Mouse (Mus musculus) embryonic facial prominence, embryonic 15.5 days (tissue): ENCODE results near the gene Nup85. TPM values are rescaled to one million over a fixed set of nuclear protein-coding genes. Genes with fewer than 3 reads are reported as not detected.

ENCODE experiments used
- ATAC-seq: fragments of 200-750 bp; cut with Nextera tagmentation; 2 replicates; pipeline ENCODE4 v1.8.0; 2017; ENCODE audit warnings: low read depth, moderate TSS enrichment; ENCODE audit not compliant: insufficient number of reproducible peaks, low FRiP score, low TSS enrichment
- H3K27ac ChIP-seq: fragments of 300-500 bp; sonication (generic); replicated peaks from 2 replicates; pipeline ENCODE4 v1.5.1; 2015; ENCODE audit warnings: mild to moderate bottlenecking, inconsistent platforms
- H3K27me3 ChIP-seq: fragments of 300-500 bp; sonication (generic); 2 replicates; pipeline ENCODE4 v1.6.1; 2015; ENCODE audit warnings: inconsistent platforms
- H3K36me3 ChIP-seq: fragments of 300-500 bp; sonication (generic); 2 replicates; pipeline ENCODE4 v1.6.1; 2015; ENCODE audit warnings: mild to moderate bottlenecking, inconsistent platforms
- H3K4me1 ChIP-seq: fragments of 300-500 bp; sonication (generic); 2 replicates; pipeline ENCODE4 v1.6.1; 2015; ENCODE audit warnings: inconsistent platforms
- H3K4me2 ChIP-seq: fragments of 300-500 bp; sonication (generic); replicated peaks from 2 replicates; pipeline ENCODE4 v1.6.1; 2015; ENCODE audit warnings: mild to moderate bottlenecking, inconsistent platforms
- H3K4me3 ChIP-seq: fragments of 300-500 bp; sonication (generic); replicated peaks from 2 replicates; pipeline ENCODE4 v1.5.1; 2015; ENCODE audit warnings: mild to moderate bottlenecking, inconsistent platforms
- H3K9ac ChIP-seq: fragments of 300-500 bp; sonication (generic); 2 replicates; pipeline ENCODE4 v1.6.1; 2015; ENCODE audit warnings: inconsistent platforms
- H3K9me3 ChIP-seq: fragments of 300-500 bp; sonication (generic); replicated peaks from 2 replicates; pipeline ENCODE4 v1.6.1; 2016; ENCODE audit warnings: inconsistent platforms
- WGBS: fragments of 180-500 bp; shearing (Covaris S2); methylation state at CpG from one replicate; pipeline ENCODE4 v1.1.7; 2015; 5-methylcytosine and 5-hydroxymethylcytosine counted together
- polyA plus RNA-seq: library from polyadenylated mRNA; unstranded; fragments of >200 nt; fragmentation: Nextera tagmentation; extraction: Ambion mirVana; gene quantifications from 2 replicates; pipeline ENCODE4 v1.2.1, GENCODE M21; 2015

Gene Nup85
- polyA plus RNA-seq, 1 experiment from 2014 or later = 156 TPM

- Histone ChIP-seq H3K36me3 (peaks cover 25% of the 10 kb centered on the region), H3K4me3 (no peak overlapping the region), H3K27ac (no peak overlapping the region), H3K9ac (no peak overlapping the region), H3K4me2 (no peak overlapping the region), H3K9me3 (no peaks in the 10 kb centered on the region), H3K27me3 (no peaks in the 10 kb centered on the region), H3K4me1 (peaks cover 21% of the 10 kb centered on the region)
- no peak for ATAC-seq
- 76% methylated on average over 10 of the region's 10 CpGs for WGBS
These were observed 50.3 kb downstream of the Nup85 start for GRCm38 (mm10) chr11:115614346-115615107.

- no peak overlapping the region for H3K9ac ChIP-seq
These were observed 51.0 kb downstream of the Nup85 start for GRCm38 (mm10) chr11:115615108-115615825.

GRCm38 (mm10) chr11:115615875-115616274 lies 51.6 kb downstream of the Nup85 start:
- H3K4me1 ChIP-seq = peaks cover 21% of the 10 kb centered on the region
- H3K27ac ChIP-seq = no peak overlapping the region
- no peak overlapping the region for H3K4me2 ChIP-seq
- H3K9ac ChIP-seq = no peak overlapping the region
- H3K27me3 ChIP-seq = no peaks in the 10 kb centered on the region
- H3K4me3 ChIP-seq = no peak overlapping the region
- no peak for ATAC-seq
- peaks cover 37% of the 10 kb centered on the region for H3K36me3 ChIP-seq
- WGBS = 89% methylated on average over 6 of the region's 6 CpGs
- no peaks in the 10 kb centered on the region for H3K9me3 ChIP-seq

More at GRCm38 (mm10) chr11:115615108-115615825, 51.0 kb downstream of the Nup85 start:
- no peak overlapping the region for H3K4me3 ChIP-seq
- 82% methylated on average over 15 of the region's 15 CpGs for WGBS
- peaks cover 30% of the 10 kb centered on the region for H3K36me3 ChIP-seq
- no peaks in the 10 kb centered on the region for H3K9me3 ChIP-seq
- H3K27me3 ChIP-seq = no peaks in the 10 kb centered on the region
- no peak for ATAC-seq
- peaks cover 21% of the 10 kb centered on the region for H3K4me1 ChIP-seq
- no peak overlapping the region for H3K4me2 ChIP-seq
- no peak overlapping the region for H3K27ac ChIP-seq

GRCm38 (mm10) chr11:115616371-115616770 lies 52.1 kb downstream of the Nup85 start:
- H3K9ac ChIP-seq = no peak overlapping the region
- H3K36me3 ChIP-seq = peaks cover 41% of the 10 kb centered on the region
- H3K4me3 ChIP-seq = no peak overlapping the region
- H3K4me1 ChIP-seq = peaks cover 20% of the 10 kb centered on the region
- no peak overlapping the region for H3K27ac ChIP-seq
- 80% methylated on average over 7 of the region's 7 CpGs for WGBS
- no peaks in the 10 kb centered on the region for H3K9me3 ChIP-seq
- no peaks in the 10 kb centered on the region for H3K27me3 ChIP-seq
- H3K4me2 ChIP-seq = no peak overlapping the region
- no peak for ATAC-seq

- no peak overlapping the region for H3K9ac ChIP-seq
- H3K4me2 ChIP-seq = no peak overlapping the region
- no peak overlapping the region for H3K27ac ChIP-seq
- peaks cover 41% of the 10 kb centered on the region for H3K36me3 ChIP-seq
- no peak for ATAC-seq
- peaks cover 15% of the 10 kb centered on the region for H3K4me1 ChIP-seq
- 77% methylated on average over 6 of the region's 6 CpGs for WGBS
- H3K27me3 ChIP-seq = no peaks in the 10 kb centered on the region
- H3K9me3 ChIP-seq = no peaks in the 10 kb centered on the region
- no peak overlapping the region for H3K4me3 ChIP-seq
These were observed 52.7 kb downstream of the Nup85 start for GRCm38 (mm10) chr11:115616893-115617292.

GRCm38 (mm10) chr11:115618001-115618400 lies 53.8 kb downstream of the Nup85 start:
- WGBS = 73% methylated on average over 2 of the region's 2 CpGs
- H3K4me2 ChIP-seq = no peak overlapping the region
- peaks cover 52% of the 10 kb centered on the region for H3K36me3 ChIP-seq
- no peak overlapping the region for H3K9ac ChIP-seq
- H3K9me3 ChIP-seq = no peaks in the 10 kb centered on the region
- H3K4me1 ChIP-seq = peaks cover 13% of the 10 kb centered on the region
- no peak for ATAC-seq
- H3K27ac ChIP-seq = no peak overlapping the region
- H3K27me3 ChIP-seq = no peaks in the 10 kb centered on the region
- H3K4me3 ChIP-seq = no peak overlapping the region

GRCm38 (mm10) chr11:115618732-115619516 lies 54.7 kb downstream of the Nup85 start:
- H3K9me3 ChIP-seq = no peaks in the 10 kb centered on the region
- no peak overlapping the region for H3K4me3 ChIP-seq
- no peaks in the 10 kb centered on the region for H3K27me3 ChIP-seq
- 0 out of 2 replicates have a peak, but pooled peaks cover 4% of the 10 kb centered on the region for H3K4me1 ChIP-seq
- H3K36me3 ChIP-seq = peaks cover 57% of the 10 kb centered on the region
- 89% methylated on average over 16 of the region's 16 CpGs for whole genome bisulfite sequencing
- no peak overlapping the region for H3K27ac ChIP-seq
- no peak for ATAC-seq
- no peak overlapping the region for H3K9ac ChIP-seq
- no peak overlapping the region for H3K4me2 ChIP-seq

- no peak overlapping the region for H3K4me2 ChIP-seq
- no peak for ATAC-seq
- no peaks in the 10 kb centered on the region for H3K4me1 ChIP-seq
- no peak overlapping the region for H3K4me3 ChIP-seq
- no peaks in the 10 kb centered on the region for H3K27me3 ChIP-seq
- H3K9ac ChIP-seq = no peak overlapping the region
- no peak overlapping the region for H3K27ac ChIP-seq
- no peaks in the 10 kb centered on the region for H3K9me3 ChIP-seq
- WGBS = 98% methylated on average over 7 of the region's 7 CpGs
- H3K36me3 ChIP-seq = peaks cover 56% of the 10 kb centered on the region
These were observed 55.7 kb downstream of the Nup85 start for GRCm38 (mm10) chr11:115619949-115620348.

GRCm38 (mm10) chr11:115623487-115624070 lies 59.3 kb downstream of the Nup85 start:
- ATAC-seq = no peak

GRCm38 (mm10) chr11:115625877-115626276 lies 61.6 kb downstream of the Nup85 start:
- H3K27me3 ChIP-seq = no peaks in the 10 kb centered on the region
- no peak overlapping the region for H3K4me3 ChIP-seq
- H3K9ac ChIP-seq = no peak overlapping the region
- no peaks in the 10 kb centered on the region for H3K9me3 ChIP-seq
- ATAC-seq = no peak
- peaks cover 8% of the 10 kb centered on the region; the same call in 1 of the 2 replicates for H3K4me1 ChIP-seq
- H3K36me3 ChIP-seq = peaks cover 21% of the 10 kb centered on the region
- WGBS = 79% methylated on average over 9 of the region's 9 CpGs
- no peak overlapping the region for H3K27ac ChIP-seq
- H3K4me2 ChIP-seq = no peak overlapping the region

More at GRCm38 (mm10) chr11:115623487-115624070, 59.3 kb downstream of the Nup85 start:
- H3K36me3 ChIP-seq = peaks cover 38% of the 10 kb centered on the region
- H3K4me2 ChIP-seq = no peak overlapping the region
- no peak overlapping the region for H3K4me3 ChIP-seq
- peaks cover 8% of the 10 kb centered on the region; the same call in 1 of the 2 replicates for H3K4me1 ChIP-seq
- 74% methylated on average over 9 of the region's 9 CpGs for WGBS
- no peak overlapping the region for H3K27ac ChIP-seq
- H3K9me3 ChIP-seq = no peaks in the 10 kb centered on the region
- no peak overlapping the region for H3K9ac ChIP-seq
- H3K27me3 ChIP-seq = no peaks in the 10 kb centered on the region
